Mouse (Mus musculus): ENCODE data around the gene 1300017J02Rik.

Gene 1300017J02Rik

DNA sequence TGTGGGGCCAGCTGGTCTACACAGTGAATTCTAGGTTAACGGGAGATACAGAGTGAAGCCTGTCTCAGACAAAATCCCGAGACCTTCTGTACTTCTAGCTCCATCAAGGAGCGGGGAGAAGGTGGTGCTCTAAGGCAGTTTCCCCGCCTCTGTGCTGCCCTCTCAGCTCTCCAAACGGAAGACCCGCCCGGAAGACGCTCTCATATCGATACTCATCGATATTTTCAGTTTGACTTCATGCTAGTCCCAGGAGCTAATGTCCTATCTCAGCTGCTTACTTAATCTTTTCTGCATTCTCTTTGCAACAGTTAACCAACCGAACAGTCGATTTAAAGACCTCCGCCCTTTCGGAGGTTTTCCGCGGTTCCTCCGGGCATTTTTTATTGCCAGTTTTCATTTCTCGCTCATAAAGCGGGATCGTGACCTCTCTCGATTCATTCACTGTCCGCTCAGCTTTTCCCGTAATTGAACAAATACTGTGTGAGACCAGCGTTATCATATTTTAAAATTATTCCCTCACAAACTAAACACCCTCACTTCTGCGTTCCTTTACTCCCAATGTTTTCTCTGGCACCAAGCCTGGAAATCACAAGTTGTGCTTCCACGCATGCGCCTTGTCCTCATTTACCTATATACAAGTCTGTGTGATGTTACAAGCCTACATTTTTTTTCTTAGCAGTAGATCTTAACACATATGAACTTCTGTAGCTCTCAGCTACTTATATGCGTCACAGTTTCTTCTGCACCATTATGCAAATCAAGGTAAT is 92.0 kb downstream of the 1300017J02Rik start:
- no peak for DNase-seq (ENCODE audit: low read depth)

DNA sequence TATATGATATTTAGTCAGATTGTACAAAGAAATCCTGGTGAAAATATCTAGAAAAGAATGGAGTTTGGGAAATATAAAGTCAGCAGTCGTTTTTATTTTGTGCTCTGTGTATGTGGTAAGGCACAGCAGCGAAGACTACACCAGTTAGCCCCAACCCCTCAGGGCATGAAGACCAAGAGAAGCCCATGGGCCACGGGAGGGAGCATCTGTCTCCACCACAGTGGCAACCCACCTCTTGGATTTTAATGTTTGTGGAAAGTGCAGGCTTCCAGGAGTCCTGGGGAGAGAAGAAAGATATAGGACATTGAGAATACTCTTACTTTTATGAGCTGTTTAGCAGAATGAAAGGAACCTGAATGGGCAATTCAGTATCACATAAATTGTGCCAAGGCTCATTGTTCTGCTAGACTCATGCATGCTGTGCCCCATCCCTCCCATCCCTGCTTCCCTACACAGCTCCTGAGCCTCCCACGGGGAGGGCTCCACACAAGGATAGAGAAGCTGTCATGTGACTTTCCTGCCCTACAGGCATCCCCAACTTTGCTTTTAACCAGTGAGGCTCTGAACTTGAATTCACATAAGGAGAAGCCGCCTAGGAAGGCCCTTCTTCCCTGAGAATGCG is 96.0 kb downstream of the 1300017J02Rik start:
- no peak for DNase-seq (ENCODE audit: low read depth)

DNA sequence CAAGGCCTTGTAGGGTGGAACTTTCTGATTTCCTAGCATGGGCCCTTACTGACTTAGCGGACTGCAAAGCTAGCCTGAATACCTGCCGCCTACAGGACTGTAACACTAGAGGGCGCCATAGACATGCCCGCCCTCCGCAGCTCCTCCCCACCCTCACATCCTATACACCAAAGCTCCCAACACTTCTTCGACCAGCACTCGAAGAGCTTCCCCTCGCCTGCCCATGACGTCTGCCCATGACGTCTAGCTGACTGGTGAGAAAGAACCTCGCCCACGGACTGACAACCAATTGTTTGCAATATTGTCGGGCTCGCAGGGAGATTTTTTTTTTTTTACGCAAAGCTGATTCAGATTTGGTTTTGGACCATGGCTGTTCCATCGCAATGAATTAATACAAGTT is 97.0 kb downstream of the 1300017J02Rik start:
- DNase-seq (ENCODE audit: low read depth), result peak; percentile 90

DNA sequence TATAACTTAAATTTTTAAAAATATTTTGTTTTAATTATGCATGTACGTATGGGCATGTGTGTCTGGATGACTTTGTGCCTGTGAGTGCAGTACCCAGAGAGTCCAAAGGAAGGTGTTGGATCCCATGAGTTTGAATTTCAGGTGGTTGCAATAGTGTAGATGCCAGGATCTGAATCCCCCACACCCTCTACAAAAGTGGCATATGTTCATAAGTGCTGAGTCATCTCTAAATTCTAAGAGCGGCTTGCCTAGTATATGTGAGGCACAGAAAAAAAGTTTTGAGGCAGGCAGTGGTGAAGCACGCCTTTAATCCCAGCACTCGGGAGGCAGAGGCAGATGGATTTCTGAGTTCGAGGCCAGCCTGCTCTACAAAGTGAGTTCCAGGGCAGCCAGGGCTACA is 99.1 kb downstream of the 1300017J02Rik start:
- no peak for DNase-seq (ENCODE audit: low read depth)

DNA sequence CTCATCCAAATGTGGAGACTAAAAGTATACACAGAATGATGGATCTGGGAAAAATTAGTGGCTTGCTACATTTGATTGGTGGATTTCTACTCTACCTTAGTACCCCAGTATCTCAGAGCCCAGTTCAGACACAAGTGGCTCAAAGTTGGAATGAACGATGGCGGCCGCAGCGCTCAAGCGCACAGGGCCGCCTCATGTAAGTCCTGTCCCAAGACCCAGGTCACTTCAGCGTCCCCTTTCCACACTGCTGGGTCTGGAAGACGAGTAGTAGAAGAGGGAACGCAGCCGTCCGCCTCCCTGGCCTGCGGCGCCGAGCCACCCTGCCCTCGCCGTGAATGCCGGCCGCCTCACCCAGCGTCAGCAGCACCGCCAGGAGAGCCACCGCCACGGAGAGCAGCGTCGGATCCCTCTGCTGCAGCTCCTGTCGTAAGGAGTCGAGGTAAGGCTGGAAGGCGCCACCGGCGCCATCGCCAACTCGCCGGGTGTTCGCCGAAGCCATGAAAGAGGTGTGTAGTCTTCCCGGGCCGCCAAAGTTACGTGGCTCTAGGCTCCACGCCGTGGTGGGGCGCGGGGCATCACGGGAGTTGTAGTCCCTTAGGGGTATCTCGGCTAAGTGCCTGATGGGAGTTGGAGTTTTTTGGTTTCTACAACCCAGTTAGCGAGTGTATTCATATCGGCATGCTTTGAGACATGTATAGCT is 103.2 kb downstream of the 1300017J02Rik start, which contains the start of gene Srprb:
Srprb (minus strand) TSS at position 577 of the 700 bp plus-strand sequence.
- peak; percentile 90 for DNase-seq (ENCODE audit: low read depth)

All from 416B (cell line).